In genomic region chr19:45017909-45018308, GRCm38 (mm10) we compare ENCODE assay signal across 8 mouse cellular contexts. TPM values are rescaled to one million over a fixed set of nuclear protein-coding genes. Genes with fewer than 3 reads are reported as not detected.
A peak's percentile ranks its signal among the peaks of the same experiment; 100 is the strongest.
DNase-seq lines count a peak whose midpoint lies in the region; ATAC-seq lines count a peak whose summit lies in the region.

No protein-coding gene starts in this region.

- DNase-seq in CD4-positive, CD25-positive, alpha-beta regulatory T cell, adult 2 months (ENCODE audit: low read depth, low spot score): peak; percentile 65
- peak; percentile 85 for DNase-seq in embryo, embryonic 10.5 days (ENCODE audit: low spot score)
- peak; percentile 99 for DNase-seq in heart, adult 11 months
- DNase-seq in kidney, adult 18-20 months: peak; percentile 89

- peaks cover 22% of the 10 kb centered on the region for H3K36me3 ChIP-seq in limb, embryonic 13.5 days
- no peaks in the 10 kb centered on the region for H3K36me3 ChIP-seq in midbrain, embryonic 15.5 days (replicated peaks)
- H3K36me3 ChIP-seq in stomach, embryonic 14.5 days (ENCODE audit: control insufficient read depth, insufficient read depth, low read length): peaks cover 14% of the 10 kb centered on the region; the same call in 1 of the 2 replicates

- ATAC-seq in CD4-positive, CD25-positive, alpha-beta regulatory T cell, adult 4 months: no peak
- peak; percentile 45 for ATAC-seq in limb, embryonic 13.5 days (ENCODE audit: low FRiP score, low read depth)
- ATAC-seq in midbrain, embryonic 15.5 days (replicated peaks): peak; percentile 76
- peak; percentile 69 for ATAC-seq in stomach, embryonic 14.5 days (ENCODE audit: insufficient number of reproducible peaks, insufficient read depth, low FRiP score, low read depth)

- WGBS in limb, embryonic 13.5 days: under 1% methylated on average over 44 of the region's 48 CpGs
- under 1% methylated on average over 28 of the region's 48 CpGs for WGBS in midbrain, embryonic 15.5 days
- WGBS in stomach, embryonic 14.5 days: under 1% methylated on average over 48 of the region's 48 CpGs

- no peaks in the 10 kb centered on the region for H3K9me3 ChIP-seq in limb, embryonic 13.5 days
- no peaks in the 10 kb centered on the region for H3K9me3 ChIP-seq in midbrain, embryonic 15.5 days
- H3K9me3 ChIP-seq in stomach, embryonic 14.5 days (ENCODE audit: control insufficient read depth, low read depth, low read length): no peaks in the 10 kb centered on the region

- no peaks in the 10 kb centered on the region for H3K27me3 ChIP-seq in limb, embryonic 13.5 days
- H3K27me3 ChIP-seq in midbrain, embryonic 15.5 days (replicated peaks): 0 out of 2 replicates have a peak, but pooled peaks cover 3% of the 10 kb centered on the region
- no peaks in the 10 kb centered on the region for H3K27me3 ChIP-seq in stomach, embryonic 14.5 days (ENCODE audit: control insufficient read depth, insufficient read depth, low read length)

- H3K9ac ChIP-seq in limb, embryonic 13.5 days: peak overlapping the region; percentile 96
- peak overlapping the region; percentile 65 for H3K9ac ChIP-seq in midbrain, embryonic 15.5 days
- peak overlapping the region; percentile 76 for H3K9ac ChIP-seq in stomach, embryonic 14.5 days (replicated peaks; ENCODE audit: low read depth, low read length)

- H3K4me1 ChIP-seq in limb, embryonic 13.5 days: peaks cover 76% of the 10 kb centered on the region
- H3K4me1 ChIP-seq in midbrain, embryonic 15.5 days: peaks cover 53% of the 10 kb centered on the region
- H3K4me1 ChIP-seq in stomach, embryonic 14.5 days (ENCODE audit: control insufficient read depth, insufficient read depth, low read length): peaks cover 47% of the 10 kb centered on the region

- H3K27ac ChIP-seq in limb, embryonic 13.5 days: peak overlapping the region; percentile 99
- H3K27ac ChIP-seq in midbrain, embryonic 15.5 days: peak overlapping the region; percentile 93
- peak overlapping the region; percentile 99 for H3K27ac ChIP-seq in stomach, embryonic 14.5 days (ENCODE audit: low read length)

- H3K4me3 ChIP-seq in limb, embryonic 13.5 days: peak overlapping the region; percentile 79
- H3K4me3 ChIP-seq in midbrain, embryonic 15.5 days: peak overlapping the region; percentile 74
- H3K4me3 ChIP-seq in stomach, embryonic 14.5 days (ENCODE audit: low read depth, low read length): peak overlapping the region; percentile 87

- peak overlapping the region; percentile 91 for H3K4me2 ChIP-seq in limb, embryonic 13.5 days (replicated peaks)
- H3K4me2 ChIP-seq in midbrain, embryonic 15.5 days: peak overlapping the region; percentile 87
- H3K4me2 ChIP-seq in stomach, embryonic 14.5 days (replicated peaks; ENCODE audit: low read depth, low read length): peak overlapping the region; percentile 91

RNA-seq across cellular contexts. Expression of gene Lzts2, which starts 3.7 kb away (rescaled TPM):
- 1 to 10 TPM in 1 of 2 experiments, under 1 TPM in 1; 0.54 to 1.6 TPM for polyA plus RNA-seq in CD4-positive, CD25-positive, alpha-beta regulatory T cell, adult 4 months (2017; shearing (Covaris generic))
- polyA plus RNA-seq in limb, embryonic 13.5 days (2015; fragmentation: Nextera tagmentation; extraction: Ambion mirVana): 68.8 and 68.9 TPM in 2 replicates
- polyA plus RNA-seq in midbrain, embryonic 15.5 days (2015; fragmentation: Nextera tagmentation; extraction: Ambion mirVana): 25.2 and 28.6 TPM in 2 replicates
- 52.5 and 56.0 TPM in 2 replicates for polyA plus RNA-seq in stomach, embryonic 14.5 days (2014; fragmentation: Nextera tagmentation; extraction: Ambion mirVana)

RNA-seq across cellular contexts. Expression of gene Mrpl43, which starts 11.7 kb away (rescaled TPM):
- polyA plus RNA-seq in CD4-positive, CD25-positive, alpha-beta regulatory T cell, adult 4 months (2017; shearing (Covaris generic)): 10 to 100 TPM; 45.8 to 63.1 TPM
- polyA plus RNA-seq in limb, embryonic 13.5 days (2015; fragmentation: Nextera tagmentation; extraction: Ambion mirVana): 69.2 and 76.3 TPM in 2 replicates
- 86.9 and 88.0 TPM in 2 replicates for polyA plus RNA-seq in midbrain, embryonic 15.5 days (2015; fragmentation: Nextera tagmentation; extraction: Ambion mirVana)
- 60.1 and 60.4 TPM in 2 replicates for polyA plus RNA-seq in stomach, embryonic 14.5 days (2014; fragmentation: Nextera tagmentation; extraction: Ambion mirVana)

RNA-seq across cellular contexts. Expression of gene Twnk, which starts 12.4 kb away (rescaled TPM):
- polyA plus RNA-seq in CD4-positive, CD25-positive, alpha-beta regulatory T cell, adult 4 months (2017; shearing (Covaris generic)): 10 to 100 TPM in 1 of 2 experiments, 1 to 10 TPM in 1; 8.6 to 20.3 TPM
- 22.7 and 24.1 TPM in 2 replicates for polyA plus RNA-seq in limb, embryonic 13.5 days (2015; fragmentation: Nextera tagmentation; extraction: Ambion mirVana)
- 15.9 and 17.2 TPM in 2 replicates for polyA plus RNA-seq in midbrain, embryonic 15.5 days (2015; fragmentation: Nextera tagmentation; extraction: Ambion mirVana)
- polyA plus RNA-seq in stomach, embryonic 14.5 days (2014; fragmentation: Nextera tagmentation; extraction: Ambion mirVana): 13.3 and 15.3 TPM in 2 replicates

RNA-seq across cellular contexts. Expression of gene Pdzd7, which starts 27.6 kb away (rescaled TPM):
- not detected for polyA plus RNA-seq in CD4-positive, CD25-positive, alpha-beta regulatory T cell, adult 4 months (2017; shearing (Covaris generic))
- polyA plus RNA-seq in limb, embryonic 13.5 days (2015; fragmentation: Nextera tagmentation; extraction: Ambion mirVana): 0.41 and 0.56 TPM in 2 replicates
- polyA plus RNA-seq in midbrain, embryonic 15.5 days (2015; fragmentation: Nextera tagmentation; extraction: Ambion mirVana): 3.2 and 4.1 TPM in 2 replicates
- polyA plus RNA-seq in stomach, embryonic 14.5 days (2014; fragmentation: Nextera tagmentation; extraction: Ambion mirVana): 0.62 TPM in 2 replicates

RNA-seq across cellular contexts. Expression of gene Sema4g, which starts 29.0 kb away (rescaled TPM):
- under 1 TPM; 0.14 to 0.31 TPM for polyA plus RNA-seq in CD4-positive, CD25-positive, alpha-beta regulatory T cell, adult 4 months (2017; shearing (Covaris generic))
- polyA plus RNA-seq in limb, embryonic 13.5 days (2015; fragmentation: Nextera tagmentation; extraction: Ambion mirVana): 6.9 and 7.4 TPM in 2 replicates
- polyA plus RNA-seq in midbrain, embryonic 15.5 days (2015; fragmentation: Nextera tagmentation; extraction: Ambion mirVana): 17.1 and 20.4 TPM in 2 replicates
- 6.0 and 6.6 TPM in 2 replicates for polyA plus RNA-seq in stomach, embryonic 14.5 days (2014; fragmentation: Nextera tagmentation; extraction: Ambion mirVana)
